Mouse (Mus musculus): ENCODE results near the gene Ptpn11.

The Ptpn11 gene

GRCm38 (mm10) chr5:121122577-121122976 is 68.6 kb downstream of the Ptpn11 start:
- DNase-seq = no peak

GRCm38 (mm10) chr5:121122036-121122435 is 69.2 kb downstream of the Ptpn11 start:
- DNase-seq = no peak

- no peak for DNase-seq
Measured at GRCm38 (mm10) chr5:121119331-121120034, 71.7 kb downstream of the Ptpn11 start.

DNA sequence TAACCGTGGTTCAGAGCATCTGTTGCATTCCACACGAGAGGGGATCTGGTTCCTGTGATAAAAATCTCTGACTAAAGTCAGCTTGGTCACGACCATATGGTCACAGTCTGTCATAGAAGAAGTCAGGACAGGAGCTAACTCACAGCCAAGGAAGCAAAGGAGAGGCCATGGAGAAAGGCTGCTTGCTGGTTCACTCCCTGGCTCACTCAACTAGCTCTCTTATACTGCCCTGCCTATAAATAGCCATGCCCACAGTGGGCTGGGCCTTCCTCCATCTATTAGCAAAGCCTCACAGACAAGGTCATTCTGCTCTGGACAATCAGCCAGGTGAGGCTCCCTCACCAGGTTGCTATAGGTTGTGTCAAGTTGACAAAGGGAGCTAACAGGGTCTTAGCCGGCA is 72.9 kb downstream of the Ptpn11 start:
- no peak for DNase-seq

GRCm38 (mm10) chr5:121116941-121117340 is 74.3 kb downstream of the Ptpn11 start:
- no peak for DNase-seq

DNA sequence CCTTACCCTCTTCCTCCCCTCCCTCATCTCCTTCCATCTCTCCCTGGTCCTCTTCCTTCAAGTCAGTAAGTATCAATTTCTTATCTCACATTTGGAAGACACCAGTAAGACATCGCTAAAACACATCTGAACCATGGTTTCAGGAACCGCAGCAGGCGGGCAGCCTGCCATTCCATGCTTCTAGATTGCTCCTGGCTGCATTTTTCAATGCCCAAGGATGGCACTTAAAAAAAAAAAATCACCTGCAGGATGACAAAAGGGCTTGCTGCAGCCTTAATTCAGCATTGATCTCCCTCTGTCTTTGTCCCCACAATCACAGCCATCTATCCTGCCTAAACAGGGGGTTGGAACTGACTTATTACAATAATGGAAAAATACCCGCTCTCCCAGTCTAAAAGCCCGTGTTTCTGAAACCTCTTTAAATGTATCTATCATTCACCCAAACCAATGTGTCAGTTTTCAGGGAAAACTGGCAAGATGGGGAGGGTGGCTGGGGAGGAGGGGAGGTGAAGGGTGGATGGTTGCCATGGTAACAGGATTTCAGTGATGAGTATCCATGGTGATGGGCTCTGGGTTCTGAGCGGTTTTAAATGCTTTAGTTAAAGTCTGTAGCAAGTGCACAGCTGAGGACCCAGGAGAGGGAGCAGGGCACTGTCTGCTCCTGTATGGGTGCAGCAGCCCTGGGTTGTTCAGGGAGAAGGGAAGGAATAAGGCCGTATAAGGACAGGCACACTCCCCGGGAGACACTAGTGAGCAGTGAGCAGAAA is 75.6 kb downstream of the Ptpn11 start:
- DNase-seq = no peak

- DNase-seq = no peak
Measured at GRCm38 (mm10) chr5:121114151-121114550, 77.0 kb downstream of the Ptpn11 start.

- DNase-seq = no peak
Measured at GRCm38 (mm10) chr5:121112390-121112789, 78.8 kb downstream of the Ptpn11 start.

DNA sequence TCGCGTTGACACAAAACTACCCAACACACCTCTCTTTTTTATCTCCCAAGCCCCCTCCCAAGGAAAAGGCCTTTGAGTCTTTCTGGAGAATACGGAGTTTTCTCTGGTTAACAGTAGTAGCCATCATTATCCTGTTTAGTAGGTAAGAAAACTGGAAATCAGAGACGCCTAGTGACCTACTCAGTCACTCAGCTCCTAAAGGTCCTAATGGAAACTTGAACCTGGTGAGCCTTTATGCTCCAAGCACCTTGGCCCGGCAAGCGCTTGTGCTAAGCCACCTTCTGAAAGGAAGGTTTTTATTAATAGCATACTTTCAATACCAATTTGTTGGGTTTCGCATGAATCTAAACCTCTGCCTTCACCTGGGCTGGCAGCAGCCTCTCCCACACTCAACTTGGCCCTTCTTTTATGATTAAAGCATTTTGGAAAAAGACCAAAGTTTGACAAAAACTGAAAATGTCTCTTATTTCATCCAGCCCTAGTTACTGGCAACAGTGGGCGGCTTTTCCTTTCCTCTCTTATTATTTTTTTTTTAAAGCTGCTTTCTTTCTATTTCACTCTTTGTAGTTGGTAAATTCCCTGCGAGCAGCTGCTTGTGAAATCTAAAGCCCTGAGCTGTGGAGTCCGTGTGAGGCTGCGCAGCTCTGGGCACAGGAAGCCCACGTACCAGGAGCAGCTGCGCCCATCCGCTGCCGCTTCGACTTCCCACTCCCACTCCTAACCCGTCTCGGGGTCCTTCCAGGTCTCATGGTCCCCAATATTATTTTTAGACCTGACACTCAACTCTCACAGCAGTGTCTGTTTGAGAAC is 79.9 kb downstream of the Ptpn11 start:
- DNase-seq = no peak

- no peak for DNase-seq
Measured at GRCm38 (mm10) chr5:121109185-121109584, 82.0 kb downstream of the Ptpn11 start.

- DNase-seq = no peak
Measured at GRCm38 (mm10) chr5:121106913-121107312, 84.3 kb downstream of the Ptpn11 start.

GRCm38 (mm10) chr5:121100886-121101580 is 90.2 kb downstream of the Ptpn11 start:
- DNase-seq = no peak

DNA sequence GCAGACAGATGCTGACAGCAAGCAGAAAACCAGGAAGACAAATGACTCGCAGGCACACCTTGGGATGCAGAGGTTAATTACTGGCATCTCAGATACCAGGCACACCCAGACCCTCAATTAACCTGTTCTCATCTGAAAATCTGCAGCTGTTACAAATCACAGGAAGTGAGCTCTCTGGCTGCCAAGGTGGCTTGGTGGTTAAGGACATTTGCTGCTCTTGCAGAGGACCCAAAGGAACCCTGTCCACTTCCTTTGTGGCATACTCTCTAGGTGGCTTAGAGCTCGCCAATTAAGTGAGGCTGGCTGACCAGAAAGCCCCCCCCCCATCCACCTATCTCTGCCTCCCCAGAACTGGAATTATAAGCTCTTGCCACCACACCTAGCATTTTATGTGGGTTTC is 91.1 kb downstream of the Ptpn11 start:
- DNase-seq = no peak

- no peak for DNase-seq
Measured at GRCm38 (mm10) chr5:121097970-121098369, 93.2 kb downstream of the Ptpn11 start.

- no peak for DNase-seq
Measured at GRCm38 (mm10) chr5:121096744-121097143, 94.5 kb downstream of the Ptpn11 start.

- DNase-seq = no peak
Measured at GRCm38 (mm10) chr5:121093281-121093680, 97.9 kb downstream of the Ptpn11 start.

- no peak for DNase-seq
Measured at GRCm38 (mm10) chr5:121089660-121090059, 101.5 kb downstream of the Ptpn11 start.

DNA sequence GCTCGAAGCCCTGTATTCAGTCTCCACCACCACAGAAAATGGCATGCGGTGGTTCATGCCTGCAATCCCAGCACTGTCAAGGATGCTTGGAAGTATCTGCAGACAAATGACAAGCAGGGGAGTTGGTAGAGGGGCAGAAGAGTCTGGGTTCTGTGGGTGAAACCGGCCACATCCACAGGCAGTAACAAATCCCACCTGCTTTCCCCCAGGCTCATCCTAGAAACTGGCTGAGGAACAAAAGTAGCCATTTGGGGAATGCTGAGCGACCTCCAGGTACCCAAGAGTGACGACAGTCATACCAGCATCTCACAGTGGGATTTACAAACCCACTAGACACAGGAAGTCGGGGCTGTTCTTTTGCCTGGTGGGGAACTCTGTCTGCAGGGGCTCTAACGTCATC is 103.5 kb downstream of the Ptpn11 start:
- DNase-seq = no peak

DNA sequence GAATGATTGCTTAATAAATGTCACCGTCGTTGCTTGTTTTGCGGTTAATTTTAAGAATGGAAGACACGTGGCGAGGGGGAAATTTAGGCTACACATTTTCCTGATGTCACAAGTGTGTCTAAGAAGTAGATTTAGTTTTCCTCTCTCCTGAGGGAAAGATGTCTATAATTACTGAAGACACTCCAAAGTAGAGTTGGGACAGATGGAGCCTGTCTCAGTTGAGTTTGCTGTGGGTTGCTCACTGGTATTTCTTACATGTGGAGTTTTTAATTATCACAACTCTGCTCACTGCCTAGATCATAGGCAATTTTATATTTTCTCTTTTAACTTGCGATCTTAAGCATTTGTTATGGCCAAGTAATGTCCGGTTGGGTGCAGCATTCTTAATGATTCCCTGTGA is 108.6 kb downstream of the Ptpn11 start:
- DNase-seq = no peak

DNA sequence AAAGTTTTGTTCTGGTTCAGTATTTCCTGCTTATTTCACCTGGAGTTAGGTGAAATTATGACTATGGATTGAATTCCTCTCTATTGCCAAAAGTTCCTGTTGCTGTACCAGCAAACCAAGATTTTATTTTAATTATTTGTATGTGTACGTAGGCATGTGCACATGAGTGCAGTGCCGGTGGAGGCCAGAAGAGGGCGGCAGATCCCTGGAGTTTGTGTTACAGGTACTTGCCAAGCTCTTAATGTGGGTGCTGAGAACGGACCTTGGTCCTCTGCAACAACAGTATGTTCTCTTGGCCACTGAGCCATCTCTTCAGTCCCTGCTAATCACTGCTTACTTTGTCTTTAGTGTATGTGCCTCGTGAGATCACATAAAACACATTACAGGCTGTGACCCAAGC is 109.4 kb downstream of the Ptpn11 start:
- no peak for DNase-seq
